Mouse (Mus musculus) left cerebral cortex, adult 9 months (tissue): ENCODE measurements around the gene Ckm.

Experiments used
- DNase-seq, 2 experiments: peaks; one replicate each; pipeline ENCODE4 v3.0.0; 2022; ENCODE audit warnings: low spot score in 2 of 2

Ckm gene

DNA sequence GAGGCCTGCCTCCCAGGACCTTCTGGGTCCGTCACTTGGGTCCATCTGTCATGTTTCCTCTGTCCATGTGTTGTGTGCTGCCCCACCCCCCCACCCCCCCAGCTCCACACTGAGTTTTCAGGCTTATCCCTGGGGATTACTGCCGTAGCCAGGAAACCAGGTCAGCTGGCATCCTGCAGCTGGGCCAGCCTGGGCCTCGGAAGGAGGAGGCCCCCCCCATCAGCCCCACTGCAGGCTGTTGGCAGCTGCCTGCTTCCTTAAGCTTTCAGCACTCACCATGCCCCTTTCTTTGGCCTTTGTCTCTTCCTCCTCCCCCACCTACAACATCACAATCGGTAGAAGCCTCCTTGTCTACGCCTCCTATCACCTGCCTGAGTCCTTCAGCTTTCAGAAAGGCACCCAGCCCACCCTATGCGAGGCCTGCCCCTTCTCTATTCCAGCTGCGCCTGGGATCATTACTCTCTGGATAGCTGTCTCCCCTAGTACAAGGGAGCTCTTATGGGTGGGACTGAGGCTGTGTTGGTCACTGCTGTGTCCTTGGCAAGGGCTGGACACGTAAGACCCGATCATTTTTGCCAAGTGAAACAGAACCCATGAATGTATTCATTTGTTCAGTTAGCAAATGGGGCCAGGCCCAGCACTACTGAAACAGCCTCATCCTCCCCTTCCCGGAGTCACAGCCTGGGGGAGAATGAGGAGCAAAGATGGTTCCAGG is 15.7 kb upstream of the Ckm start:
- no peak for DNase-seq

DNA sequence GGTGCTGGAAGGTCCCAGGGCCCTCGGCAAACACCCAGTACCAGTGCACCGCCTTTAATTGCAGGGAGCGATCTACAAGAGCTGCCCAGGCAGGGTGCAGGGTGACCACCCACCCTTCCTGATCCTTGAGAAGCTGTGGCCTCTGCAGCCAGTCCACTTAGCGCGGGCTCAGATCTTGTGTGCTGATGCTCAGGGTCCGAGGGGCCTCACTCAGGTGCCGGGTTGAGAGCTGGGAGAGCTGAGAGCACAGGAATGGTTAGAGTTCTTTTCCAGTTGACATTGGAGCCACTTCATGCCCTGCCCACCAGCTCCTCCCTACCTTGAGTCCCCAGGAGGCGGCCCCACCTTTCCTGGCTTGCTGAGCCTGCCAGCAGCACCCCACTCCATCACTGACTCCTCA is 10.1 kb upstream of the Ckm start:
- no peak for DNase-seq

DNA sequence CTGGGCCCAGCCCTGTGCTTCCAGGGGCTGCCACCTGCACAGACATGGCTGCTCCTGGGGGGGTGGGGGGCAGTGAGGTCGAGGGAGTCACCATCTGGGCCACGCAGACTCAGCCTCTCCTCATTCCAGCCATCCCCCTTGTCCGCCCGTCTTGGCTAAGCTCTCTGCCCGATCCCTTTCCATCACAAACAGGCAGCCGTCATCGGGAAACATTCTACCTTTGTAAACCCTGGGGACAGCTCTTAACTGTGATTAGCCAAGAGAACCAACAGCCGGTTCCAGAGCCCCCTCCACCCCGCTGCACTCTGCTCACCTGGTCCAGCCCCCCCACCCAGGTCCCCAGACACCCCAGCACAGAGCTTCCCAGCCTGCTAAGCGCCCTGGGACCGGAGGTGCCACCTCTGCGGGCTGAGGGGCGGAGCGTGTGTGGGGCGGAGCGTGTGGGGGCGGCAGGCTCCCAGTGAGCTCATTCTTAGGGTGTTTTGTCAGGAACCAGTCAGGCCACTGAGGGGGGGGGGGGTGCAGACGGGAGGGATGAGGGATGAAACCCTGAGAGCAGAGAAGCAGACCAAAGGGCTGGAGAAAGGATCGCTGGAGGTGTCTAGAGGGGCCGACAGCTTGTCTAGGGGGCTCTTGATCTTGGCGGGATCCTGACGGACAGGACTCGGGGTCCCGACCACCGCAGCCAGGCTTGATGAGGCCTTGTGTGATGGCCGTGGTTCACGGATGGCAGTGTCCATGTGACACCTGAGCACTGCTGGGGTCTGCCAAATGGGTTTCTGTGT is 4.9 kb upstream of the Ckm start:
- no peak for DNase-seq

DNA sequence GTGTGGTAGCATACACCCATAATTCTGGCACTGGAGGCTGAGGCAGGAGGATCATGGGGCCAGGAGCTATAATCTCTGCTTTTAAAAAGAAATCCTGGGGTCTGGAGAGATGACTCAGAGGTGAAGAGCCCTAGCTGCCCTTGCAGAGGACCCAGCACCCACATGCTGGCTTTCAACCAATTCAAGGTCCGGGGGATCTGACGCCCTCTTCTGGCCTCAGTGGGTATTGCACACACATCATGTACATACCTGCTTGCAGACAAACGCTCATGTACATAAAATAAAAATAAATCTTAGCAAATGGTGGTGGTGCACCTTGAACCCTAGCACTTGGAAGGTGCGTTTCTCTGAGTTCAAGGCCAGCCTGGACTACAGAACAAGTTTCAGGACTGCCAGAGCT is 3.6 kb upstream of the Ckm start:
- no peak for DNase-seq

GRCm38 (mm10) chr7:19402535-19403112 is 2.0 kb upstream of the Ckm start:
- DNase-seq, result no peak

GRCm38 (mm10) chr7:19403731-19404296 is 762 bp upstream of the Ckm start, which contains the start of gene Klc3:
Klc3 (minus strand) TSS chr7:19404104.
- no peak for DNase-seq

DNA sequence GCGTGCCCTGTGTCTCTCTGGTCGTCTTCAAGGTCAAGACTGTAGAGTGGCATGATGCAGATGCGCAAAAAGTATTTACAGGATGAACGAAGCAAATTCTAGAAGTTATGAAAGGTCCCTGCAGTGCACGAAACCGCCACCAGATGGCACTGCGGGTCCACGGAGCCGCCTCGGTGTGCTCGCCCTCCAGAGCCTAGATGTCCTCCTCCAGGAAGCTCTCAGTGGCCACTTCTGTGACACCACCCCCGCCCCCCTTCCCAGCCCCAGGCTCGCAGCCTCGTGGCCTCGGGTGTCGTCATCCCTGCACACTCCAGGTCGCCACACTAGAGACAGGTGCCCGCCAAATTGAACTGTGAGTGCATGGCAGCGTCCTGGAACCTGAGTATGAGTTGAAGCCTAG is 841 bp downstream of the Ckm start:
- DNase-seq, result peak in 1 of 2 experiments; percentile 82

- DNase-seq, result no peak
Observed at GRCm38 (mm10) chr7:19409753-19410152, 5.2 kb downstream of the Ckm start.

DNA sequence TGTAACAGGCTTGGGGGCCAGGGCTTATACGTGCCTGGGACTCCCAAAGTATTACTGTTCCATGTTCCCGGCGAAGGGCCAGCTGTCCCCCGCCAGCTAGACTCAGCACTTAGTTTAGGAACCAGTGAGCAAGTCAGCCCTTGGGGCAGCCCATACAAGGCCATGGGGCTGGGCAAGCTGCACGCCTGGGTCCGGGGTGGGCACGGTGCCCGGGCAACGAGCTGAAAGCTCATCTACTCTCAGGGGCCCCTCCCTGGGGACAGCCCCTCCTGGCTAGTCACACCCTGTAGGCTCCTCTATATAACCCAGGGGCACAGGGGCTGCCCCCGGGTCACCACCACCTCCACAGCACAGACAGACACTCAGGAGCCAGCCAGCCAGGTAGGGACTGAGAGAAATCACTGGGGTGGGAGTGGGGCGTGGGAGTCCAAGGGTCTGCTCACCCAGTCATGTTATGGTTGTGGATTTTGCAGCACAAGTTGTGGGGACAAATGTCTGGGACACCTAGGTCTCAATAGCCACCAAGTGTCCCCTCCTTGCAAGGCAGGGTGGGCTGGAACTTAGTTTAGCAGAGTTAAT is 6.3 kb downstream of the Ckm start:
- no peak for DNase-seq

DNA sequence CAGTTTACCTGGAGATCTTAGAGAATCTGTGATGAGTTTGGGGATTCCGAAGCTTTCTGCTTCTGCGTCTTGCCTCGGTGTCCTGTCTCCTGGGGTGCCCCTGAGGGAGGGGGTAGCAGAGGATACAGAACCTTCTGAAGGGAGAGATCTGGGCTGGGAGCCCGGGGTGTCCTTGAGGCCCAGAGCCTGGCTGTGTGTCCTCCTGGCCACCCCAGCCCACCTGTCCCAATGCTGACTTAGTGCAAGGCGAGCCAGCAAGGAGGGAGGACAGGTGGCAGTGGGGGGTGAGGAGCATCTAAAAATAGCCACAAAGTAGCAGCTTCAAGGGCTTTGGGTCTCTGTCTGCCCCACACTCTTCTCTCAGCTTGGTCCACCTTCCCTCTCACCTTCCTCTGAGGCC is 7.2 kb downstream of the Ckm start:
- DNase-seq, result no peak

GRCm38 (mm10) chr7:19413525-19413924 is 8.9 kb downstream of the Ckm start:
- no peak for DNase-seq

DNA sequence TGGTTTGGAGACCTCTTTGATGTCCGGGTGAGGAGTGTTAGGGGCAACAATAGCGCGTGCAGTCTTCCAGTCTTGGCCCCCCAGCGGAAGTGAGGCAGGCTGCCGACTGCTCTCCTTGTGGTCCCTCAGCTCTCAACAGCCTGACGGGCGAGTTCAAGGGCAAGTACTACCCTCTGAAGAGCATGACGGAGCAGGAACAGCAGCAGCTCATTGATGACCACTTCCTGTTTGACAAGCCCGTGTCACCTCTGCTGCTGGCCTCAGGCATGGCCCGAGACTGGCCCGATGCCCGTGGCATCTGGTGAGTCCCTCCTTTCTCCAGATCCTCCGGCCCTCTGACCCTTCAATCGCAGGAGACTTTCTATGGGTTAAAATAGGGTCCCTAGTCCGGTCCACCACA is 12.0 kb downstream of the Ckm start:
- no peak for DNase-seq

GRCm38 (mm10) chr7:19420121-19420520 is 15.5 kb downstream of the Ckm start:
- no peak for DNase-seq

GRCm38 (mm10) chr7:19420821-19421636 is 16.5 kb downstream of the Ckm start:
- peak; percentile 57 to 90 for DNase-seq

DNA sequence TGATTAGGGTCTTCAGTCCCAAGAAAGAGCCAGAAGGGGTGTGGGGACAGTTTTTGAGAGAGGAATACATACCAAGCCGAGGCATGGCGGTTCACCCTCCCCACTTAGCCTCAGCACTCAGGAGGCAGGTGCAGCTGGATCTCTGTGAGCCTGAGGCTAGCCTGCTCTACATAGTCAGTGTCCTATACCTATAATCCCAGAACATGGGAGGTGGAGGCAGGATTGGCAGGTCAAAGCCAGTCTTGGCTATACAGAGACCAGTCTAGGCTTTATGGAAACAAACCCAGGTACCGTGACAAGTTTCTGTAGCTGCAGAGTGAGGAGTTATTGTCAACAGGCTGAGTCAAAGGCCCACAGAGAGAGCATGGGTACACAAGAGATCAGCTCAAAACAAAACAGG is 18.5 kb downstream of the Ckm start:
- no peak for DNase-seq

- no peak for DNase-seq
Observed at GRCm38 (mm10) chr7:19424051-19424450, 19.5 kb downstream of the Ckm start.

- DNase-seq, result no peak
Observed at GRCm38 (mm10) chr7:19426349-19426748, 21.8 kb downstream of the Ckm start.

DNA sequence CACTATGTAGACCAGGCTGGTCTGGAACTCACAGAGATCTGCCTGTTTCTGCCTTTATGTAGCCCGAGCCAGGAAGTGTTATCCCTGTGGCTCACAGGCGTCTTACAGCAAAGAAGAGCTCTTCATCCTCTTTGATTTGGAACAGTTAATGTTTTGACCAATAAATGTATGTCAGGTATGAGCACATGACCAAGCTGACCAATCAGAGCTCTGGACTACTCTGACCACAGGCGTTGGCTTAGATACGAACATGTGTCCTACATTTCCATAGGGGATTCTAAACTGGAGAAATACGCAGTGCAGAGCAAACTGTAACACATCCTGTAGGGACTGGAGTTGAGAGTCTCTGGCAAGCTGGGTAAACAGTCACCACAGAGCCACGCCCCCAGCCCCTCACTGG is 22.3 kb downstream of the Ckm start:
- DNase-seq, result no peak

GRCm38 (mm10) chr7:19427999-19428650 is 23.5 kb downstream of the Ckm start:
- no peak for DNase-seq

GRCm38 (mm10) chr7:19429726-19430125 is 25.1 kb downstream of the Ckm start:
- no peak for DNase-seq

- no peak for DNase-seq
Observed at GRCm38 (mm10) chr7:19430402-19430801, 25.8 kb downstream of the Ckm start.
